Mouse (Mus musculus): Measurements from ENCODE around the gene Cdon.

Gene Cdon

GRCm38 (mm10) chr9:35535110-35535509 lies 114.2 kb downstream of the Cdon start:
- DNase-seq (ENCODE audit: extremely low read depth, low read depth, low spot score), result no peak

GRCm38 (mm10) chr9:35535876-35536275 lies 114.9 kb downstream of the Cdon start:
- no peak for DNase-seq (ENCODE audit: extremely low read depth, low read depth, low spot score)

GRCm38 (mm10) chr9:35539001-35539750 lies 118.2 kb downstream of the Cdon start:
- no peak for DNase-seq (ENCODE audit: extremely low read depth, low read depth, low spot score)

- DNase-seq (ENCODE audit: extremely low read depth, low read depth, low spot score), result no peak
Measured at GRCm38 (mm10) chr9:35541024-35541423, 120.1 kb downstream of the Cdon start.

- no peak for DNase-seq (ENCODE audit: extremely low read depth, low read depth, low spot score)
Measured at GRCm38 (mm10) chr9:35541488-35541887, 120.6 kb downstream of the Cdon start.

- no peak for DNase-seq (ENCODE audit: extremely low read depth, low read depth, low spot score)
Measured at GRCm38 (mm10) chr9:35541941-35542340, 121.0 kb downstream of the Cdon start.

GRCm38 (mm10) chr9:35543099-35543860 lies 122.4 kb downstream of the Cdon start:
- DNase-seq (ENCODE audit: extremely low read depth, low read depth, low spot score), result no peak

- DNase-seq (ENCODE audit: extremely low read depth, low read depth, low spot score), result no peak
Measured at GRCm38 (mm10) chr9:35544666-35545065, 123.7 kb downstream of the Cdon start.

GRCm38 (mm10) chr9:35545704-35546103 lies 124.8 kb downstream of the Cdon start:
- no peak for DNase-seq (ENCODE audit: extremely low read depth, low read depth, low spot score)

GRCm38 (mm10) chr9:35546745-35547144 lies 125.8 kb downstream of the Cdon start:
- no peak for DNase-seq (ENCODE audit: extremely low read depth, low read depth, low spot score)

GRCm38 (mm10) chr9:35548455-35548854 lies 127.5 kb downstream of the Cdon start:
- DNase-seq (ENCODE audit: extremely low read depth, low read depth, low spot score), result no peak

GRCm38 (mm10) chr9:35556494-35557102 lies 135.7 kb downstream of the Cdon start:
- DNase-seq (ENCODE audit: extremely low read depth, low read depth, low spot score), result no peak

All from fat pad, adult 2 months (tissue).